Mouse (Mus musculus) kidney, adult 11 months (tissue): Measurements from ENCODE around the gene Traip.
"Not testable (repeated sequence)": the region's sequence is repeated elsewhere in the genome, so short reads cannot be mapped to it uniquely, and the experiment has no call there.

ENCODE experiments used
- DNase-seq: peaks from one replicate; pipeline ENCODE4 v3.0.0; 2022

Traip gene

GRCm38 (mm10) chr9:108003531-108003890, 53.6 kb downstream of the Traip start:
- DNase-seq = no peak

- no peak for DNase-seq
These were observed 58.1 kb downstream of the Traip start for GRCm38 (mm10) chr9:108008041-108008440.

- DNase-seq = no peak
These were observed 60.4 kb downstream of the Traip start for GRCm38 (mm10) chr9:108010385-108010784.

GRCm38 (mm10) chr9:108013577-108013976, 63.6 kb downstream of the Traip start:
- DNase-seq = not testable (repeated sequence)

- DNase-seq = no peak
These were observed 67.2 kb downstream of the Traip start for GRCm38 (mm10) chr9:108017127-108017526.

GRCm38 (mm10) chr9:108020741-108021140, 70.8 kb downstream of the Traip start:
- DNase-seq = no peak
